Mouse (Mus musculus): ENCODE data around the gene Wasf2.
"Not testable (repeated sequence)": the region's sequence is repeated elsewhere in the genome, so short reads cannot be mapped to it uniquely, and the experiment has no call there.

The Wasf2 gene

DNA sequence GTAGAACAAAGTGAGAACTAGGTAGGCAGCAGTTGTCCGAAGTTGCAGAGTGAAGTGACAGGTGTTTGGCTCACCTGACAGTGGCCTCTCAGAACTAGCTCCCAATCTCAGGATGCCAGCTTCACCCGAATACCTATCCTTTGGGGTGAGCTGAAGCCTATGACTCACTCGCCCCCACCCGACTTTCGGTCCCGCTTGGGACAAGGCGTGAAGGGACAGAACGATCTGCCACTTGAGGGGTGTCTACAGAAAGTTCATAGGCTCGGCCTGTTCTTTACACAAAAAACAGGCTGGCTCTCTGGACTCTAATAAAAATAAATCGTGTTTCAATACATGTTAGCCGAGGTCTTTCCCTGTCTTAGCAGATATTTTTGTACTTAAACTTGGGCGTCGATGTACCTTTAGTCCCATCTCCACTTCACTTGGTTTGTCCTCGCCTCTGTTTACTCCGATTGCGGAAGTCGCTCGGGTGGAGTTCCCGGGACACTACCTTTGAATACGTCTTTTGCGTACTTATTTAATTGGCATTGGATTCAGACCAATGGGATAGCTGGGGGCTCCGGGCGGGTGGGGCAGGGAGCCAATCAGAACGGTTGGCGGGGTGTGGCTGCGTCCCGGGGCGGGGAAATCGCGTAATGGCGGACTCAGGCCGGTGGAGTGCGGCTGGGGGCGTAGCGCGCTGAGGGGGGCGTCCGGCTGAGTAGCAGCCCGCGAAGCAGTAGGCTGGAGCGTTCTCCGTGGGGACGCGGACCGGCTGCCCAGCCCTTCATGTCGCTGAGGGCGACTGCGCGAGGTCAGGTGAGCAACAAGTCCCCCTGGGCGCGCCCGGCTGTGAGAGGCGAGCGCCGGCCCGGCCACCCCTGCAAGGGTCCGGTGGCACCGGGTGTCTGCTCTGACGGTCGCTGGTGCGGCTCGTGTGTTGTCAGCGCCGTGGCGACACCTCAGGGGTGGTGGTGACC lies at the start of gene Wasf2:
Gene Wasf2 (plus strand): TSS at position 575 of the 959 bp plus-strand sequence.
- peak; percentile 82 for DNase-seq (ENCODE audit: low spot score)

DNA sequence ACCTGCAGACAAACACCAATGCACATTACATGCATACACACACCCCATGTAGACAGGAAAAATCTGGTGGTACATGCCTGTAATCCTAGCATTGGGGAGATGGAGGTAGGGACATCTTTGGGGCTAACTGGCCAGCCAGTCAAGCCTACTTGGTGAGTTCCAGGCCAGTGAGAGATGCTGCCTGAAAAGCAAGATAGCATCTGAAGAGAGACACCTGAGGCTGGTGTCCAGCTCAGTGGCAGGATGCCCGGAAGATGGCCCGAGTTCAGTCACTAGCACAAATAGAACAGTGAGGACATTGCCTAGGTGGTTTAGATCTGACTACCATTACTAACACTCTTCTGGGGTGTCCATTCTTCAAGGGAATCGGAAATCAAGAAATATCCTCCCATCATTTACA lies 49.4 kb upstream of the Wasf2 start:
- no peak for DNase-seq (ENCODE audit: low spot score)

DNA sequence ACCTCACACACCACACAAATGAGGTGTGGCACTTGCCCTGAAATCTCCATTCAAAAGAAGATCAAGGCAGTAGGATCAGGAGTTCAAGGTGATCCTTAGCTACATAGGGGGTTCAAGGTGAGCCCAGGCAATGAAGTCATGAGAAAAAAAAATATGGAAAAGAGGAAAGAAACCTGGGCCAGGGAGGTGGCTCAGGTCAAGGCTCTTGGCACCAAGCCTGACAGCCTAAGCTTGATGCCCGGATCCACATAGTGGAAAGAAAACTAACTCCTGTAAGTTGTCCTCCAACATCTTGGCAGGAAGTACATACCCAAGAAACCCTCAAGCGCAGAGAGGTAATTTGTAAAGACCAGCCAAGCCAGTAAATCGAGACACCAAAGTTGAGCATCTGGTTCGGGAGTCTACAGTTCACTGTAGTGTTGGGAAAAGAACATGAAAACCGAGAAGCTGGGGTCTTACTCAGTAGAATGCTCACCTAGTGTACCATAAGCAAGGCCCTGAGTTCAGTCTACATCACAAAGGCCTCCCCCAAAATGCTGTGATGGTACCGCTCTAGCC lies 48.0 kb upstream of the Wasf2 start:
- DNase-seq (ENCODE audit: low spot score), result no peak

DNA sequence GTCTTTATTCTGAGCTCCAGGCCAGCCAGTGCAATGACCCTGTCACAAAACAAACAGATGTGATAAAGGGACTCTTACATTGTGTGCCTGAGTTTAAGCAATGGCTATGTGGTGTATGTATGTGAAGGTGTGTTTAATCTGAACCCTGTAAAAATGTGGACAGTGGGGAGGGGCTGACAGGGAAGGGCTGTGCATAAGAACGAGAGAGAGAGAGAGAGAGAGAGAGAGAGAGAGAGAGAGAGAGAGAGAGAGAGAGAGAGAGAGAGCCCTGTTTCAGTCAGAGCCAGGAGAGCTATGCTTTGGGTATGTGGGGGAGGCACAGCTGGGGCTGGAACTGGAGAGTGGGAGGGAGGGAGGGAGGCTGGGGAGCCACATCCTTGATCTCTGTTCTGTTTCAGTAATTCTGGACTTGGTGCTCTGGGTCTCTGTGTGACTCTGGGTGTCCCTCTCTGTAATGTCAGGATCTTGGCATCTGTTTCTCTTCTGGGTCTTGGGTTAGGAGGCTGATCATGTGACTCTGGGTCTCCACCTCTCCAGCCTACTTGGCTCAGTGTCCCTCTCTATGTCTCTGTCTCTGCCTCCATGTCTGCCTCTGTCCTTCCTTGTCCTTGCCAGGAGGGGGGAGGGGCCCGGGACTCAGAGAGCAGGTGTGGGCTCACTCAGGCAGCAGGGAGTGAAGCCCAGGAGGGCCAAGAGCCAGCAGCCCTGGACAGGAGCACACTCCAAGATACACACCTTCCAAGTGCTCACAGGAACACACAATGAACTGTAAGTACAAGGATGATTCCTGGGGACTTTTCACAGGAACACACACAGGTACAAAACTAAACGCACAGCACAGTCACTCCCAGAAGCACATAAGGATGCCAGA lies 46.1 kb upstream of the Wasf2 start:
- peak; percentile 56 for DNase-seq (ENCODE audit: low spot score)

DNA sequence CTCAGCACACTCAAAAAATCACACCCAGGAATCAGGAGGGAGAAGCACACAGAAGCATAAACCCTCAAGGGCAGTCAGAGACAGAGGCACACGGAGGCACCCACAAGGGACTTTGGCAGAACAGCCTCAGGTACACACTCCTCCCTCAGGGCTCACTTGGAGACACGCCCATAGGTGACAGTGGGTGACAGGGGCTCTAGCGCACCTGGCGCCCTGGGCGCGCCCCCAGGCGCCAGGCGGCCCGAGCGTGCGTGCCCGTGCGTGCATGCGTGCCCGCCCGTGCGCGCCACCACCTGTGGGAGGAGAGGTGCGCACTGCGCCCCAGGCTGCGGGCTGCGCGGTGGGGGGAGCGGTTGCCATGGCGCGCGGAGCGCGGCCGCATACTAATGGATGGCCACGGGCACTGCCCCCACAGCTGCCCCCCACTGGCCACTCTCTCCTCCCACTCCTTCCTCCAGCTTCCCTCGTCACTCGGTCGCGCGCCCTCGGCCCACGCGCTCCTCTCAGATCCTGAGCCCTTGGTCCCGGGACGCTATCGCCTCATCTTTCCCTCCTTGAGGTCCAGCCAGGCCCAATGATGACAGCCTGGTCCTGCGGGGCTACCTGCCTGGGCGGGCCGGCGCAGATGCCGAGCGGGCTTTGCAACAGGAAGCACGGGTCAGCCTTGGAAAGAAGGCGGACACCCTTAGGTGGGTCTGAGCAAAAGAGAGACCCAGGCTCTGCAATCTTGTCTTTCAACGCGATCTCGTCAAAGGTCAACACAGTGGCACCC lies 45.1 kb upstream of the Wasf2 start:
- DNase-seq (ENCODE audit: low spot score), result peak; percentile 61

DNA sequence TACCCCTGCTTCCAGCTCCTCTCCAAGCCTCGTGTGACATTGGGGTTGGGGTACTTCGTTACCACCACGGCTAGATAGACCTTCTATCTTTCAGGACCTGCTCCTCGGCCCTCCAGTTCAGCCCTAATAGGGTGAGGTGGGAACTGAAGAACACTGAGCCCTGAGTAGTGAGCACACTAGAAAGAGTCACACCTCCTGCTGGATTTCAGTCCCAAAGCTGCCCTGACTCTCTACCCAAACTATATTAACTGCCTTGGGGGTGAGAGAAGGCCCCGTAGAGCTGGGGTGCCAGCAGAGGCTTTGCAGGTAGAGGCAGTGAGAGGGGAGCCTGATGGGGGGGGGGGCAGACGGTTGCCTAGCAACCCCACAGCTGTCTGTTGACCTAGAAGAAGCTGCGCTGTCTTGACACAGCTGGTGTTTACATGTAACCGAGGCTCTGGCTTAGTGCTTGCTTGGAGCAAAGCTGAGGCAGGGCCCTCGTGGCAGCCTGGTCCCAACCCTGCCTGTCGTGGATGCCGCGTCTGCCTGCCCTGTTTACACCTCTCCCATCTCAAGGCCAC lies 44.4 kb upstream of the Wasf2 start:
- DNase-seq (ENCODE audit: low spot score), result no peak

DNA sequence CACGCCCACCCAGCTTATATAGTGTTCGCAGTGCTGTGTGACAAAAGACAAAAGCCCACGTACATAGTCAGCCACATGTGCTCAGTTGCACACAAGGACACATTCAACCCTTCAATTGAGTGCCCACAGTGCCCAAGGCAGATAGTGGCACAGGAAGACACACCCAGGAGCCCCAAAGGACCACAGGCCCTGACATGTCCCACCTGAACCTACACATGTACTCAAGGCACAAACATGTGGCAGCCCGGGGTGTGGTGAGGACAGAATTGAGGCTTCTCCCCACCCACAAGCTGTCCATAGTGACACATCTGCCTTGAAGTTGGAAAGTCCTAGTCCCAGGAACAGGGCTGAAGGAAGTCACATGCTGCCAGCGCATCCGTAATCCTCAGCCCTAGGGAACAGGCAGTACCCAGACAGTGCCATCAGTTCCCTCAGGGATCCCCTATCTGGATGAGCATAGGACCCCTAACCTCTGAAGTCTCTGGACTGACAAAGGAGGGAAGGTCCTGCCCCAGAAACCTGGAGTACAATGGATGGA lies 43.1 kb upstream of the Wasf2 start:
- no peak for DNase-seq (ENCODE audit: low spot score)

DNA sequence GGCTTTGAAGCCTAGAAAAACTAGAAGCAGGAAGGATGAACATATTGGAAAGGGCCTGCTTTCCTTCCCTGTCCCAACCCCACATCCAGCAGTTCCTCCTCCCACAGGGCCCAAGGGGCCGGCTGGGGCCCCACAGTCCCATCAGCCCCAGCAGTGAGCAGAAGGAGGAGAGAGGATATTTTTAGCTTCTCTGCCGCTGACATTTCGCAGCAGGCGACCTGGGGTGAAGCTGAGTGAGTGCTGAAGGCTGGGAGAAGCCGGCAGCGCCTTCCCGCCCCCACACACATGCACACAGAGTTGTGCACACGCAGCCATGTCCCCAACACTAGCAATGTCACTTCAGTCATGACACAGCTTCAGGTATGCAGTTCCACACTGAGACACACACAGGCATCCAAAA lies 42.5 kb upstream of the Wasf2 start:
- no peak for DNase-seq (ENCODE audit: low spot score)

DNA sequence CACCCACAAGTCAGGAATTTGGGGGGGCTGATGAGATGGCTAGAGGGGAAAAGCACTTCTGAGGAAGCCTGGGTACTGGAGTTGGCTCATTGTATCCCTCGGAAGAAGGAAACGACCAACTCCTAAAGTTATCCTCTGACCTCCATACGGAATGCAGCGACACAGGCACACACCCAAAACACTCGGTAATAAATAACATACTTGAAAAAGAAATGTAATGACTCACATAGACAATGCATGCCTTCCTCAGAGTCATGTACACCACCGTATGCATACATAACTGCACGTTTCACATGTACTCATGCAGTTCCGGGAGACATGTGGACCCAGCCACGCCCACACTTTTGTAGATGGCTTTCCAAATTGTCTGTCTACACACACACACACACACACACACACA lies 41.0 kb upstream of the Wasf2 start:
- no peak for DNase-seq (ENCODE audit: low spot score)

DNA sequence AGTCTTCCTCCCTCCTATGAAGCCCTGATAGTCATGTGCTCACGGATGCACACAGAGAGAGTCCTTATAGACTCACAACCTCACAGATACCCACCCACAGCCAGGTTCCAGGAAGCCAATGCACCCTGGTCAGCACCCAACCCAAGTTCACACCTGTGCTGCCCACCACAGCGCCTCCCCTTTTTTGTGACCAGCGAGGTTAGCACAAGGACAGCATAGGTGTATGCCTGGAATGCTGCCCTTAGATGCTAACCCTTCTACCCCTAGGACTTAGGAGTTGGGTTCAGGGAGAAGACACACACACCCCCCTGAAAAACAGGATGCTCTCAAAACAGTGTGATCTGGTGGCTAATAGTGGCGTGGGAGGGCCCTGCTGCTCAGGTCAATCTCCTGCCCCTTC lies 40.5 kb upstream of the Wasf2 start:
- no peak for DNase-seq (ENCODE audit: low spot score)

DNA sequence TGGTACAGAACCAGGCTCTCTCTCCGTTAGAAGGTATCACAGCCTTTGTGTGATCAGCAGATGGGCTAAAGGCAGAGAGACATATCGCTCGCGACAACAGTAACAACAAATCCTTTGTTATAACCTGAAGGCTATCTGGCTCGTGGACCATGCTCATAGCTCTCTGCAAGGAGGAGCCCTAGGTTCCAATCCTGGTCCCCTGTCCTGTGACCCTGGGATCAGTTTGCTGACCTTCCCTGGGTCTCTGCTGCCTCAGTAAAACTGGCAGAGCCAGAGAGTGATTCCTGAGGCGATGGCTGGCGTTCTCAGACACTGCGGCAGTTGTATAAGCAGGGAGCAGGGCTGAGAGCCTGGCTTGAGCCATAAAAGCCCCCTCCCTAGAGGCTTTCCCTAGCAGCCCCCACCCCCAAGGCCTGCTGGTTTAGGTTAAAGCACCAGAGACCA lies 40.0 kb upstream of the Wasf2 start:
- DNase-seq (ENCODE audit: low spot score), result no peak

DNA sequence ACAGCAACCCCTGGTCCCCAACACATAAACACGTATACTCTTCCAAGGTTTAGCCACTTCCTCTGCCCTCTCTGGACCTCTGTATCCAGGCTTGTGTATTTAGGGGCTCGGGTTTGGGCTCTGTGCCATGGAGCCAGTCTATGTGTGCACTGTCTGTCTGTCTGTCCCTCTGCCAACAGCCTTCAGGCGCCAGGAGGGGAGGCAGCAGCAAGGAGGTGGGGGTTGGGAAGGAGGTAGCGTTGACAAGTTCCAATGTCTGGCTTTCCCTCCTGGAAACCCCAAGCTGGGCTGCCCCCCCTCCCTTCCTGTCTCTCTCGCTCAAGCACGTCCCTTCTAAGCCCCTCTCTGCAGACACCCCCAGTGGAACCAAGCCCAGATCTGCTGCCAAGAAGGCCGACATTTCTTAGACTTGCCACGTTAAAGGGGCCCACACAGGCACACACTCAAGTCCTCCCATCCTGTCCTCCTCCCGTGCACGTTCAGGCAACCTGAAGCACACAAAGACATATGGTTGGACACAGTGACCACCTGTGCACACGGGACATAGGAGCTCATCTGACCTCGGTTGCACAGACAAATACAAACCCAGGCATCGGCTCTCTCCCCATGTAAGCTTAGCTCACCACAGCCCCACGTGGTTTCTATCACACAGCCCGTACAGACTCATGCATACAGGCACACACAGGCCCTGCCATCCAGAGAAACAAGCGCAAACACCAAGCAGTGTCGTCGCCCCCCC lies 39.4 kb upstream of the Wasf2 start:
- DNase-seq (ENCODE audit: low spot score), result no peak

DNA sequence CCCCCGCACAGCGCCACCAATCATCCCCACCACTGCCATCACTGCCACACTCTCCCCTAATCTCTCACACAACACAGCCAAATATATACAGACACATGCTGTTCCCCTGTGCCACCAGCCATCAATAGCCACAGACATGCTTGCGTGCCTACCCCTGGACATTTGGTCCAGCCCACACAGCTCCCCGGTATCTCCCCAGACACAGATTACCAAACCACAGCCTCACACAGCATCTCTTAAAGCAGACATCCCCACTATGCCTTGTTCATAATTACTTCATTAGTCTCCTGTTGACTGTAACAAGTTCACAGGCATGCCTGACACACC lies 38.9 kb upstream of the Wasf2 start:
- DNase-seq (ENCODE audit: low spot score), result no peak

DNA sequence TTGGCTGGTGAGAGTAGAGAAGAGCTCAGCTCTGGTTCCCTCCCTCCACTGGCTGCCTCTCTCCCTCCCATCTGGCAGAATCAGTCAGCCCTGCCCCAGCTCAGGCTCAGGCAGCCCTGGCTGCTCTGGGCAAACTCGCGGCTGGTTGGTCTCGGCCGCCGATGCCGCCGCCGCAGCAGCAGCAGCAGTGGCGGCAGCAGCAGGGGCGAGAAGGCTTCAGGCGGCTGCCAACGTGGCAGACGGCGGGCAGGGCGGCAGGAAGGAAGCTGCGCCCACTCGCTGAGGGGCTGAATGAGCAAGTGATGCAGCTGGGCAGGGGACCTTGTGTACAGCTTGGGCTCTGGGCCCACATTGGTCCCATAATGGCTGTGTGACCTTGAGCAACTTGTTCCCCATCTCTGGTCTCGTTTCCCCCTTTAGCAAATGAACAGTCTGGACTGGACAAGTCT lies 37.8 kb upstream of the Wasf2 start:
- DNase-seq (ENCODE audit: low spot score), result no peak

DNA sequence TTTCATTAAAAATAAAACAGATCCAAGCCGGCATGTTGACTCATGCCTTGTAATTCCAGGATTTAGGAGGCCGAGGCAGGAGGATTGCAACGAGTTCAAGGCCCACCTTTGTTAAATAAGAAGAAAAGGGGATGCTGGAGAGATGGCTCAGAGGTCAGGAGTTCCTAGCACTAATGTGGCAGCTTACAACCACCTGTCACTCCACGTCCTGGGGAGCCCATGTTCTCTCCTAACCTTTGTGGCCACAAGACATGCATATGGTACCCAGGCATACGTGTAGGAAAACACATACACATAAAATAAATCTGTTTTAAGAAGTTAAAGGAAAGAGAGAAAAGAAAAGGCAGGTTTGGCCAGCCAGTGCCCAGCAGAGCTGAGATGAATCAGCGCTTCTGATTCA lies 37.2 kb upstream of the Wasf2 start:
- DNase-seq (ENCODE audit: low spot score), result no peak

DNA sequence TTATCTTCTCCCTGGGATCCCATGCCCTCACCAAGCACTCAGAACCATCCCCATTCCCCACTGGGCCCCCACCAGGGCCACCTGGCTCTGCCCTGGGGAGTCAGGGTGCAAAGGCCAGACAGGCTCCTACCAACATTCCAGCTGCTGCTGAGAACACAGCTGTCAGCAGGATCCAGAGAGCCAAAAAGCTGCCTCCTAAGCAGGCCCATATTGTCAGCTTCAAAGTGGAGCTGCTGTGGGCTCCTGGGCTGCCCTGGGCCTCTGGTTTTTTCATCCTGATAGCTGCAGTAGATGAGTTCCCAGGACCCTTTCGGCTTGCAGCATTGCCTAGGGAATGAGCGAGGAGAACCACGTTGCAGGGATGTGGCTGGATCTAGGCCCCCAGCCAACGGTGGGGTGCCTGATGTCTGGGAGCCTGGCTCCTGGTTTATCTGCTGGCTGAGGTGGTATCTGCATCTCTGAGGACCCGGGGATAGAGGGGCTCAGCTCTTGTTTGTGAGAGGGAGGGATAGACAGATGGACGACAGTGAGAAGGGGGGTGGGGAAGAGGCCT lies 36.7 kb upstream of the Wasf2 start:
- no peak for DNase-seq (ENCODE audit: low spot score)

DNA sequence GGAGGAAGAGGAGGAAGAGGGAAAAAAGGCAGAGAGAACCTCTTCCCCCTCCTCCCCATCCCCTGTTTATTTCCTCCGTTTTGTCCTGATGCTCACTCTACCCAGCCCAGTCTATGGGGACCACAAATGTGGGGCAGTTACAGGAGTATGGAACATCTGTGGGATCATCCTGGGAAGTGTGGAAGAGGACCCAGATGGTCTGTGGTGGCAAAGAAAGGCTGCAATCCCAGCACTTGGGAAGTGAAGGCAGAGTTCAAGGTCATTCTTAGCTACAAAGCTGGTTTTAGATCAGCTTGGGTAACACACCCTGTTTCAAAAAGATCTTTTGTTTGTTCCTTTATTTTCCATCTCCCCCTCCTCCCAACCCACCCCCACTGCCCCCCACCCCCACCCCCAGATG lies 36.0 kb upstream of the Wasf2 start:
- DNase-seq (ENCODE audit: low spot score), result no peak

DNA sequence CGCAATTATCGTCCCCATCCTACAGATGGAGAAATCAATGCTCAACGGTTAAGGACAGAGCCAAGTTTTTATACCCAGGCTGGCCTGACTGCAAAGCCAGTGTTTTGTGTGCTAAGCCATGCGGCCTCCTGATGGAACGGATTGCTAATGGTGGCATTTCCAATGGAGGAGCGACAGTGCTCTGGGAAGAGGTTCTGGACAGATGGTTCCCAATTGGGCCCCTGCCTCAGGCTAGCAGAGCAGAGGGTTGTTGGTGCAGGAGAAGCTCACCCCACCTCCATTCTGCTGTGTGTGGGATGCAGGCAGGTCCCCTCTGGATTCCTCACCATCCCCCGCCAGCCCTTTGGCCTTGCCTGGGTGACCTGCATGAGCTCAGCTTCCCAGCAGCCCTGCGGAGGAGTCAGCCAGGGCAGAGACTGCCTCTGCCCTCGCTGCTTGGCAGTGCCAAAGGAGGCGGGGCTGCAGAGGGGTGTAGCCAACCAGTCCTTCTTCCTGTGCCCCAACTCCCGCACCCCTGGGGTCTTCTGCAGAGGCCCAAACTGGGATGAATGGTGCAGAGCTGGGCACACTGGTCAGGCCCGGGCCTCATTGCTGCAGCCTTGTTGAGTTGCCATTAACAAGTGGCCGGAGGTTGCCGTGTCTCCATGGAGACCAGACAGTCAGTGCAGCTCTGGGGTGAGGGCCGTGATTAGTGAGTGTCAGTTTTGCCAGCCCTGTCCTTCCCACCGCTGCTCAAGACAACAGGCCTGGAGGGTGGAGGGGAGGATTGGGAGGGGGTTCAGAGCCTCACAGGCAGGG lies 35.2 kb upstream of the Wasf2 start:
- DNase-seq (ENCODE audit: low spot score), result peak; percentile 65

DNA sequence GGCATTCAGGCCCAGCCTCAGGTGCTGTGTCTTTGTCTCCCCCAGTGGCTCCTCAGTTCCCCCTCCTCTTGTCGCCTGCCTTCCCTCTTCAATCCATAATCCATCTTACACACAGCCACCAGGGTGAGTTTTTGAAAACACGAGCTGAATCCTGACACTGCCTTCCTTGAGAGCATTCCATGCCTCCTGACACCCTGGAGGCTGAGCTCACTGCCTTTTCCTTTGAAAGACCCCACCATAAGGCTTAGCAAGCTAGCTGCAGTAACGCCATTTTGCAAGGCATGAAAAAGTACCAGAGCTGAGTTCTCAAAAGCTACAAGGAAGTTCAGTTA lies 34.6 kb upstream of the Wasf2 start:
- not testable (repeated sequence) for DNase-seq (ENCODE audit: low spot score)

DNA sequence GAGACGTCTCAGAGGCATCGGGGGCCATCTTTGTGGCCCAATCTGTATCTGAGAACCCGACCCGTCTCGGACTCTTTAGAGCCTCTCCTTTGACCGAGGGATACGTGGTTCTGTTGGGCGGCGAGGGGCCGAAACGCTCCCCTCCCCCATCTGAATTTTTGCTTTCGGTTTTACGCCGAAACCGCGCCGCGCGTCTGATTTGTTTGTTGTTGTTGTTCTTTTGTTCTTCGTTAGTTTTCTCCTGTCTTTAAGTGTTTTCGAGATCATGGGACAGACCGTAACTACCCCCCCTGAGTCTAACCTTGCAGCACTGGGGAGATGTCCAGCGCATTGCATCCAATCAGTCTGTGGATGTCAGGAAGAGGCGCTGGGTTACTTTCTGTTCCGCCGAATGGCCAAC lies 33.6 kb upstream of the Wasf2 start:
- not testable (repeated sequence) for DNase-seq (ENCODE audit: low spot score)
